Mouse (Mus musculus) neural tube, embryonic 14.5 days (tissue): ENCODE data around the gene Pdss1. TPM values are rescaled to one million over a fixed set of nuclear protein-coding genes. Genes with fewer than 3 reads are reported as not detected.
"Not testable (repeated sequence)": the region's sequence is repeated elsewhere in the genome, so short reads cannot be mapped to it uniquely, and the experiment has no call there.

Experiments
- ATAC-seq: fragments of 200-750 bp; cut with Nextera tagmentation; 2 replicates; pipeline ENCODE4 v1.8.0; 2017; ENCODE audit warnings: low read depth, mild to moderate bottlenecking, moderate TSS enrichment, moderate library complexity
- H3K27ac ChIP-seq: fragments of 300-500 bp; sonication (generic); 2 replicates; pipeline ENCODE4 v1.5.1; 2014; ENCODE audit warnings: low read depth, mild to moderate bottlenecking, control low read depth, low read length, moderate library complexity, mixed read lengths
- H3K27me3 ChIP-seq: fragments of 300-500 bp; sonication (generic); 2 replicates; pipeline ENCODE4 v1.6.1; 2014; ENCODE audit warnings: low read length; ENCODE audit not compliant: control insufficient read depth, insufficient read depth
- H3K36me3 ChIP-seq: fragments of 300-500 bp; sonication (generic); 2 replicates; pipeline ENCODE4 v1.6.1; 2014; ENCODE audit warnings: low read length, mixed read lengths; ENCODE audit not compliant: control insufficient read depth, insufficient read depth
- H3K4me1 ChIP-seq: fragments of 300-500 bp; sonication (generic); 2 replicates; pipeline ENCODE4 v1.6.1; 2014; ENCODE audit warnings: low read length; ENCODE audit not compliant: control insufficient read depth, insufficient read depth
- H3K4me2 ChIP-seq: fragments of 300-500 bp; sonication (generic); 2 replicates; pipeline ENCODE4 v1.6.1; 2014; ENCODE audit warnings: mild to moderate bottlenecking, low read depth, low read length, control low read depth
- H3K4me3 ChIP-seq: fragments of 300-500 bp; sonication (generic); 2 replicates; pipeline ENCODE4 v1.5.1; 2014; ENCODE audit warnings: low read depth, low read length, control low read depth, mixed read lengths
- H3K9ac ChIP-seq: fragments of 300-500 bp; sonication (generic); replicated peaks from 2 replicates; pipeline ENCODE4 v1.6.1; 2014; ENCODE audit warnings: low read depth, mild to moderate bottlenecking, control low read depth, low read length, mixed read lengths
- H3K9me3 ChIP-seq: fragments of 300-500 bp; sonication (generic); 2 replicates; pipeline ENCODE4 v1.6.1; 2016; ENCODE audit warnings: low read length; ENCODE audit not compliant: control insufficient read depth
- WGBS: fragments of 180-500 bp; shearing (Covaris S2); extraction: QIAGEN DNeasy Blood & Tissue Kit; methylation state at CpG from one replicate; pipeline ENCODE4 v1.1.7; 2014; 5-methylcytosine and 5-hydroxymethylcytosine counted together
- polyA plus RNA-seq: library from polyadenylated mRNA; unstranded; fragments of >200 nt; fragmentation: Nextera tagmentation; extraction: Ambion mirVana; gene quantifications from 2 replicates; pipeline ENCODE4 v1.2.1, GENCODE M21; 2014

Gene Pdss1
- polyA plus RNA-seq, result 27.9 TPM in 2 replicates

DNA sequence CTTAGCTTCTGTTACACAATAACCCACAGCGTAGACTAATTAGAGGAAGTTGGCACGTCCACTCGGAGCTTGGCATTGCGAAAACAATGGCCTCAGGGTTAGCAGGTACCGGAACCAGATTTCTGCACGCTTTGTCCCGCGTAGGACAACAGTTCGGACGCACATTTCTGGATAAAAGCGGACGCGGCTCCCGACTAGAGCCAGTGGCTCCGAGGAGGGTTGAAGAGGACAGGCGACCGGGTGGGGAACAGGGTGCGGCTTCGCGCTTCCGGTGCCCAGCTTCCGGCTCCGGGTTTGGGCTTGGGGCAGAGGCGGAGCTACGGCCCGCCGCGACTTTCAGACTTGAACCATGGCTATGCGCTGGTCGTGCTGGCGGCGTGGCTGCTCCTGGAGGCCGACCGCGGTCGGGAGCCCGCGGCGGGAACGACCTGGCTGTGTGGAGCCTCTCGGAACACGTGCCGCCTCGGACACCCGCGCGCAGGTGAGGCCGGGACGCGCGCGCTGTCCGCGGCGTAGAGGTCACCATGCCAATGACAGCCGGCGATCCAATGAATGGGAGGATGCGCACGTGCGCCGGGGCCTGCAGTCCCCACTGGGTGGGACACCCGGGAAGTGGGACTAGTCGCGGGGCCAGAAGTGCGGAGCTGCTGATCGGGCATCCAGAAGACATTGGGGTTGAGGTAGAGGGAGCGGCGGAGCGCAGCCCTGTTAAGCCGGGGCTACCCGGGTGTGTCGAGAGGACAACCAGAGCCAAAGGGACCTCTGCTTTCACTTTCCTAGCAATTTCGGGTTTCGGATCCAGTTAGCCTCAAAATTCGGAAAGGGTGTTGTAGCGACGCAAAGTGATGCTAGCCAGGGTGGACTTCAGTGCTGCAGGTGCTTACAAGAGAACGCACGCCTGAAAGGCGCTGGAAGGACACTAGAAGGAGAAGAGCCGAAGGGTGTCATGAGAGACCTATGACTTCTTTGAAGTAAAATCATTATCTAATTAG is at the start of gene Pdss1:
Gene Pdss1 (plus strand): TSS at position 241 of the 992 bp plus-strand sequence.
- H3K36me3 ChIP-seq, result no peaks in the 10 kb centered on the region

DNA sequence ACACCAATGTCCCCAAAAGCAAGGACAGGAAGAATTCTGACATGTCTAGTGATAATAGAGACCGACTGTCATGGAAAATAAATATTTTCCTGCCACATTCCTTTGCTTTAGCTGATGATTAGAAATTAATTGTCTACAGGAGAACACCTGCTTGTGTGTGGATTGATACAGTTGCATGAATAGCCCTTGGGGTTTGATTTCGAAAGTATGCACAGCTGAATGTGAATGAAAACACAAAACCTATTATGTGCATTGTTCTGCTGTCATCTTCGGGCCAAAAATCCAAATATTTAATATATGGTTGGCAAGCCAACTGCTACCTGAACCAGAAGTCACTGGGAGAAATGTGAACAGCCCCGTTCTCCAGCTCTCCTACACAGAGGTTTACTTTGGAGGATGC is 43.4 kb upstream of the Pdss1 start:
- Histone ChIP-seq H3K4me3 (no peak overlapping the region), H3K4me2 (no peak overlapping the region), H3K4me1 (no peaks in the 10 kb centered on the region), H3K9ac (no peak overlapping the region), H3K36me3 (no peaks in the 10 kb centered on the region), H3K27me3 (no peaks in the 10 kb centered on the region), H3K27ac (no peak overlapping the region), H3K9me3 (no peaks in the 10 kb centered on the region)
- ATAC-seq, result no peak
- WGBS, result 82% methylated on average over 4 of the region's 4 CpGs

More for the DNA sequence above, at the start of gene Pdss1:
- peak within 1 kb of the TSS; percentile 81 for H3K9ac ChIP-seq
- no peaks in the 10 kb centered on the region for H3K27me3 ChIP-seq
- no peaks in the 10 kb centered on the region for H3K9me3 ChIP-seq
- peak within 1 kb of the TSS; percentile 86 for H3K27ac ChIP-seq
- peaks cover 9% of the 10 kb centered on the region; the same call in 1 of the 2 replicates for H3K4me1 ChIP-seq
- H3K4me3 ChIP-seq, result peak within 1 kb of the TSS; percentile 89
- WGBS, result under 1% methylated on average over 81 of the region's 81 CpGs
- peak within 1 kb of the TSS; percentile 75 for H3K4me2 ChIP-seq
- peak; percentile 99 for ATAC-seq

DNA sequence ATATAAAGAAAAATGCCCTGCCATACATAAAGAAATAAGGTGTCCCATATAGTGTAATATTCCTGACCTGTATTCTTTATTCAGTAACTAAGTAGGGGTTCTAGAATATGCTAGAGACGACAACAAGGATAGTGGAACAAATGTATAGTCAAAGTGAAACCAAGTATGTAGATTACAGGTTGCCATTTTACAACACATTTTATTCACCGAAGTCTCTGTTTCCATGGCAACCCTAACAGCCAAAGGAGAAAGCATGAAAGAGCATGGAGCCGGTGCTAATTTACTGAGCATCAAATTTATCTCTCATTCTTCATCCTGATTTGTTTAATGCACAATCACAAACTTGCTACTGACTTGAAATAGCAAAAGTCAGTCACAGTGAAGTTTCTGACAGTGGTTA is 37.8 kb upstream of the Pdss1 start:
- H3K27ac ChIP-seq, result no peak overlapping the region
- H3K4me3 ChIP-seq, result no peak overlapping the region
- H3K27me3 ChIP-seq, result no peaks in the 10 kb centered on the region
- no peak for ATAC-seq
- no peaks in the 10 kb centered on the region for H3K9me3 ChIP-seq
- H3K9ac ChIP-seq, result no peak overlapping the region
- H3K4me1 ChIP-seq, result no peaks in the 10 kb centered on the region
- H3K4me2 ChIP-seq, result no peak overlapping the region
- WGBS, result 14% methylated on average over 3 of the region's 3 CpGs
- no peaks in the 10 kb centered on the region for H3K36me3 ChIP-seq

DNA sequence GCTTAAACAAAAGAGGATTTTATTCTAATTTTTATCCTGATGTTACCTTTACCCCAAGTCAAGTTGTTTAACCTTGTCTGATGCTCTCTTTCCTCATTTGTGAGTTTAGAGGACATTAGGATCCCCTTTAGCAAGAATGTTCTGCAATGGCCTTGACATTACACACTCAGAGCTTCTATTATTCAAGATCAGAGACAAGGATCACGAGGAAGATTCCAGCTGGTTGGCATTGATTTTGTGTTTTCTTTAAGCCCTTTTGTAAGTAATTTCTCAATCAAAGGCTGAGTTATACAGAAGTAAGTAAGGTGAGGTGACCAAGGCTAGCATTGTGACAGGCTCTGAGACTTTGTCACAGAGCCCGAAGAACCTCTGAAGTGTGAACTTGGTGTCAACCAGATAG is 33.1 kb upstream of the Pdss1 start:
- H3K36me3 ChIP-seq, result no peaks in the 10 kb centered on the region
- H3K4me2 ChIP-seq, result no peak overlapping the region
- no peak overlapping the region for H3K9ac ChIP-seq
- no peak for ATAC-seq
- no peaks in the 10 kb centered on the region for H3K27me3 ChIP-seq
- no peaks in the 10 kb centered on the region for H3K9me3 ChIP-seq
- H3K4me3 ChIP-seq, result no peak overlapping the region
- 89% methylated on average over 2 of the region's 2 CpGs for WGBS
- H3K4me1 ChIP-seq, result no peaks in the 10 kb centered on the region
- H3K27ac ChIP-seq, result no peak overlapping the region

DNA sequence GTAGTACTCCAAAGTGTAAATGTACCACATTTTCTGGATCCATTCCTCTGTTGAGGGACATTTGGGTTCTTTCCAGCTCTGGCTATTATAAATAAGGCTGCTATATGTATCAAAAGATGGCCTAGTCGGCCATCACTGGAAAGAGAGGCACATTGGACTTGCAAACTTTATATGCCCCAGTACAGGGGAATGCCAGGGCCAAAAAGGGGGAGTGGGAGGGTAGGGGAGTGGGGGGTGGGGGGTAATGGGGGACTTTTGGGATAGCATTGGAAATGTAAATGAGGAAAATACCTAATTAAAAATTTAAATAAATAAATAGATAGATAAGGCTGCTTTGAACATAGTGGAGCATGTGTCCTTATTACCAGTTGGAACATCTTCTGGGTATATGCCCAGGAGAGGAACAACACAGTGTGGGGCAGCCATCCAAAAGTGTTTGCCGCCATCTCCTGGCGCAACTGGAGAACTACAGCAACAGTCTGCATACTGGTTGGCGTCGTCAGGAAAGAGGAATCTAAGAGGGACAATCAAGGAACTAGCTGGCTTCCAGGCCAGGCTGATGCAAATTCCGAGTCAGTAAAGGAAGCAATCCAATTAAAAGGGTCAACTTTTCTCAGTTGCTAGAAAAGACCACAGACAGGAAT is 30.8 kb upstream of the Pdss1 start:
- H3K4me3 ChIP-seq, H3K27me3 ChIP-seq, H3K9me3 ChIP-seq, H3K36me3 ChIP-seq, H3K27ac ChIP-seq, H3K4me1 ChIP-seq, H3K4me2 ChIP-seq, H3K9ac ChIP-seq: not testable (repeated sequence)
- WGBS, result 3% methylated on average over 6 of the region's 6 CpGs
- peak; percentile 97 for ATAC-seq

DNA sequence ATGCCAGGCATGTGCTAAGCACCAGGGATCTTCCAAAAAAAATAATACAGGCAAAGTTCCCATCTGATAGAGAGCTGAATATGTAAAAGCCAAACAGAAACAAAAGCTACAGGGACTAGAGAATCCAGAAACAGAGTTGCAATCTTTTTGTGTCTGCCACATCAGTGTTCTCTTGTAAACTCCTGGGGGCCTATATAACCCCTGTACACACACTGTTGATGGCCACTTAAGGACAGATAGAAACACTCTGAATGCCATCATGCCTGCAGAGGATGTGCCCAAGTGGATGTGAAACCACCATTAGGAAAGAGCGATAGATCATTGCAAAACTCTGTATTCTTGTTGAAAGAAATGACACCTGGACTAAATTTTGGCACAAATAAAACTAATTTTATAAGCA is 29.5 kb upstream of the Pdss1 start:
- Histone ChIP-seq H3K36me3 (no peaks in the 10 kb centered on the region), H3K27me3 (no peaks in the 10 kb centered on the region), H3K4me2 (no peak overlapping the region), H3K9ac (no peak overlapping the region), H3K4me3 (no peak overlapping the region), H3K27ac (no peak overlapping the region), H3K9me3 (no peaks in the 10 kb centered on the region), H3K4me1 (no peaks in the 10 kb centered on the region)
- WGBS, result 90% methylated on average over 1 of the region's 1 CpGs
- ATAC-seq, result no peak

DNA sequence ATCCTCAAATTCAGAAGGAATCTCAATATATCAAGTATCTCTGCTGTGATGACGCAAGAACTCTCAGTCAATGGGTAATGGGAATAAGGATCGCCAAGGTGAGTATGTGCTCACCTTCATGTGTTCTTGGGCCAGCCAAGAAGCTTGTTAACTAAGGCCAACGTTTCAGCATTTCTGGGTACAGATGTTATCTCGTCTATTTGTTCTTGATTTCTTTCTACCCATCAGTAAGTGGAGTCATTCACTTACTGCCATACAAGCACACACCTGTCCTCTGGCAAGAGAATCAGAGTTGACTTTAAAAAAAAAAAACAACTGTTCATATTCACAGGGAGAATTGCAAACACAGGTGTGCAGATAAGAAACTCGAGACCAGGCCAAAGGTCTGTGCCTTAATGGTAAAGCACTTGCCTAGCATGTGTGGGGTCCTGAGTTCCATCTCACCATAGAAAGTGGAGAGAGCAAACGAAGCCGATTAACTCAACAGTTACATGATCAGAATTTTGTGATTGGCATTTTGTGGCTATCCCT is 28.4 kb upstream of the Pdss1 start:
- no peaks in the 10 kb centered on the region for H3K4me1 ChIP-seq
- 82% methylated on average over 7 of the region's 7 CpGs for WGBS
- no peak overlapping the region for H3K27ac ChIP-seq
- no peaks in the 10 kb centered on the region for H3K9me3 ChIP-seq
- no peak overlapping the region for H3K4me3 ChIP-seq
- no peaks in the 10 kb centered on the region for H3K36me3 ChIP-seq
- H3K4me2 ChIP-seq, result no peak overlapping the region
- ATAC-seq, result no peak
- no peak overlapping the region for H3K9ac ChIP-seq
- H3K27me3 ChIP-seq, result no peaks in the 10 kb centered on the region

DNA sequence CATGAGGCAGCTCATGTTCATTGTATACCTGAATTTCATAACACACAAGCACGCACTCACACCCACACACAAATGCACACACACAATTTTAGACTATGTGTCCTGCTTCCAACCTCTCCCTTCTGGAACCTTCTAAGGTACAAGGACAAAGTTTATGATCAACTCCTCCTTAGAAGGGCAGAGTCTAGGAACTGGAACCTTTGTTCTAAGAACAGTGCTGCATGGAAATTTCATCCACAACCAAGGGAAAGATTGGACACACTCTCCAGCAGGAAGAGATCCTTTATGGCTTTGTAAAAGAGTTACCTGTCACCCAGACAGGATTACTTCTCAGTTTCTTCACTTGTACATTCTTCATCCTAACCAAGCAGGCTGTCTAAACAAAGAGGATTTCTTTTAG is 22.2 kb upstream of the Pdss1 start:
- H3K4me3 ChIP-seq, result no peak overlapping the region
- H3K4me2 ChIP-seq, result no peak overlapping the region
- H3K27me3 ChIP-seq, result no peaks in the 10 kb centered on the region
- H3K27ac ChIP-seq, result no peak overlapping the region
- no peaks in the 10 kb centered on the region for H3K9me3 ChIP-seq
- no peaks in the 10 kb centered on the region for H3K36me3 ChIP-seq
- H3K4me1 ChIP-seq, result no peaks in the 10 kb centered on the region
- no peak for ATAC-seq
- WGBS, result 97% methylated on average over 1 of the region's 1 CpGs
- no peak overlapping the region for H3K9ac ChIP-seq

DNA sequence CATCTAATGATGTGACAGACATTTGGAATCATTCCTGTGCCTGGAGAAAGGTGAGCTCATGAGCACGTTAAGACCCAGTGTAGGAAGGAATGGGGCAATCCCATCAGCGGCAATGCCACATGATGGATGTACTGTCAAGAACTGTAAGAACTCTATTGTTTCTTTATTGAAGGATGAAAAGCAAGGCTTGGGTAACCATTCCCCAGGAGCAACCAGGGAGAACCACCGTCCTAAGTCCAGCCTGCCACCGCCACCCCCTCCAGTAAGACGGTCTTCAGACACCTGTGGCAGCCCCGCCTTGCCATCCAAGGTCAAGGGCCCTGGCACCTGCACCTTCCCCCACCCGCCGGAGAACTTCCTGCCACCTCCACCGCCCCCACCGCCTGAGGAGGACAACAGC is 20.7 kb upstream of the Pdss1 start:
- 56% methylated on average over 9 of the region's 10 CpGs for WGBS
- ATAC-seq, result no peak

More for the DNA sequence above, 20.7 kb upstream of the Pdss1 start:
- H3K4me2 ChIP-seq, result no peak overlapping the region
- no peak overlapping the region for H3K4me3 ChIP-seq
- H3K9me3 ChIP-seq, result no peaks in the 10 kb centered on the region
- H3K27ac ChIP-seq, result no peak overlapping the region
- H3K4me1 ChIP-seq, result no peaks in the 10 kb centered on the region
- no peak overlapping the region for H3K9ac ChIP-seq
- H3K27me3 ChIP-seq, result no peaks in the 10 kb centered on the region
- no peaks in the 10 kb centered on the region for H3K36me3 ChIP-seq
